Mouse (Mus musculus) limb, embryonic 14.5 days (tissue): ENCODE measurements at regions not wholly inside any gene's neighbourhood (a gene's known extent, or its start where the extent isn't known, plus 50 kb on each side); places are given as distances from the start of the nearest gene placed in this dataset.

Experiments used
- ATAC-seq: fragments of 200-750 bp; cut with Nextera tagmentation; 2 replicates; pipeline ENCODE4 v1.8.0; 2017; ENCODE audit warnings: low read depth, moderate number of reproducible peaks, moderate TSS enrichment; ENCODE audit not compliant: low FRiP score
- DNase-seq: peaks from one replicate; pipeline ENCODE4 v3.0.0-alpha.2; 2015; ENCODE audit warnings: low spot score
- H3K27ac ChIP-seq: fragments of 300-500 bp; sonication (generic); replicated peaks from 2 replicates; pipeline ENCODE4 v1.5.1; 2014; ENCODE audit warnings: low read depth, mild to moderate bottlenecking, low read length, moderate library complexity, mixed read lengths
- H3K27me3 ChIP-seq: fragments of 300-500 bp; sonication (generic); 2 replicates; pipeline ENCODE4 v1.6.1; 2014; ENCODE audit warnings: low read length, mixed read lengths; ENCODE audit not compliant: control insufficient read depth, insufficient read depth
- H3K36me3 ChIP-seq: fragments of 300-500 bp; sonication (generic); 2 replicates; pipeline ENCODE4 v1.6.1; 2014; ENCODE audit warnings: mild to moderate bottlenecking, low read length, moderate library complexity, mixed read lengths; ENCODE audit not compliant: control insufficient read depth, insufficient read depth
- H3K4me1 ChIP-seq: fragments of 300-500 bp; sonication (generic); 2 replicates; pipeline ENCODE4 v1.6.1; 2014; ENCODE audit warnings: antibody characterized with exemption, low read length, mixed read lengths; ENCODE audit not compliant: control insufficient read depth, insufficient read depth
- H3K4me2 ChIP-seq: fragments of 300-500 bp; sonication (generic); replicated peaks from 2 replicates; pipeline ENCODE4 v1.6.1; 2014; ENCODE audit warnings: low read depth, mild to moderate bottlenecking, low read length, moderate library complexity; ENCODE audit not compliant: severe bottlenecking
- H3K4me3 ChIP-seq: fragments of 300-500 bp; sonication (generic); replicated peaks from 2 replicates; pipeline ENCODE4 v1.5.1; 2014; ENCODE audit warnings: low read length
- H3K9ac ChIP-seq: fragments of 300-500 bp; sonication (generic); 2 replicates; pipeline ENCODE4 v1.6.1; 2014; ENCODE audit warnings: mild to moderate bottlenecking, low read depth, low read length, moderate library complexity; ENCODE audit not compliant: severe bottlenecking
- H3K9me3 ChIP-seq: fragments of 300-500 bp; sonication (generic); 2 replicates; pipeline ENCODE4 v1.6.1; 2016; ENCODE audit warnings: low read length; ENCODE audit not compliant: control insufficient read depth
- POLR2A ChIP-seq: fragments of 200-500 bp; IDR thresholded peaks from 2 replicates; pipeline ENCODE4 v1.8.0; 2012; ENCODE audit warnings: inconsistent platforms, mild to moderate bottlenecking, moderate library complexity, borderline replicate concordance; ENCODE audit not compliant: insufficient read depth, insufficient read length; ENCODE audit errors: extremely low read depth
- WGBS: fragments of 180-500 bp; shearing (Covaris S2); extraction: QIAGEN DNeasy Blood & Tissue Kit; methylation state at CpG from one replicate; pipeline ENCODE4 v1.1.7; 2014; 5-methylcytosine and 5-hydroxymethylcytosine counted together

DNA sequence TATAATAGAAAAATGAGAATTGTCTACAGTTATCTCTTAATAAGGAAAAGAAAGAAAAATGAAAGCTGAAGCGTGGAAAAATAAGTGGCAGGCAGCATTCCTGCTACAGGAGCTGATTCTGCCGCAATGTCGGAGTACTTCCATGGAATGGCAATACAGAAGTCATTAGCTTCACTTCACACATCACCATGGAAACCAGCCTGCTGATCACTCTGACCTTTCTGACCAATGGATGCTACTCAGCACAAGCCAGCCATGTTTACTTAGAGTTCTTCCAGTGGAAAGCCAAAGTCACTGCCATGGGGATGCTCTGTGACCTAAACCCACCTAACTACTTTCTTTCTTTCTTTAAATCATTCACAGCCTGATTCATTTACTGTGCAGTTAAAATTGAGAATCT, 71.6 kb upstream of the Slc35b3 start:
- Histone ChIP-seq H3K9me3 (no peaks in the 10 kb centered on the region), H3K4me2 (no peak overlapping the region), H3K27me3 (no peaks in the 10 kb centered on the region), H3K4me1 (no peaks in the 10 kb centered on the region), H3K9ac (no peak overlapping the region), H3K4me3 (no peak overlapping the region), H3K27ac (no peak overlapping the region), H3K36me3 (no peaks in the 10 kb centered on the region)
- WGBS = 68% methylated on average over 3 of the region's 3 CpGs
- DNase-seq (no peak), ATAC-seq (no peak)
- TF ChIP-seq POLR2A = no peak

DNA sequence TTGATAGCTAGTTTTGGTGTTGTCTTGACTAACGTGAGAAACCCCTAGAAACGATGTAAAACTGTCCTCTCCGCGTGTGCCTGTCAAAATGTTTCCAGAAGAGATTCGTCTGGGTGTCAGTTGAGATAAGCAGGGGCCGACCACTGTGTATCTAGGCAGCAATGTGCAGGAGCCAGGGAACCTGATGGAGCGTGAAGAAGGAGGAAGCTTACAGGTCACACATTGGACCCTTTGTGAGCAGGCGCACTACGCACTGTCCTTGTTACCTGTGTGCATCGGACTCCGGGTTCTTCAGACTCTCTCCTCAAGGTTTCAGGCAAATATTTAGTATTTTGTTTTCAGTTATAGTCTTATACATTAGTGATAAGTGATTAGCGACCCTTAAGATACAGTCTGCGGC, 59.5 kb upstream of the Slc35b3 start:
- 89% methylated on average over 13 of the region's 13 CpGs for WGBS
- H3K9ac ChIP-seq = no peak overlapping the region
- H3K36me3 ChIP-seq = no peaks in the 10 kb centered on the region
- no peak for ATAC-seq
- H3K4me1 ChIP-seq = no peaks in the 10 kb centered on the region
- no peaks in the 10 kb centered on the region for H3K9me3 ChIP-seq
- no peak overlapping the region for H3K4me3 ChIP-seq
- no peak overlapping the region for H3K27ac ChIP-seq
- DNase-seq = no peak
- no peak overlapping the region for H3K4me2 ChIP-seq
- H3K27me3 ChIP-seq = no peaks in the 10 kb centered on the region
- no peak for TF ChIP-seq POLR2A

DNA sequence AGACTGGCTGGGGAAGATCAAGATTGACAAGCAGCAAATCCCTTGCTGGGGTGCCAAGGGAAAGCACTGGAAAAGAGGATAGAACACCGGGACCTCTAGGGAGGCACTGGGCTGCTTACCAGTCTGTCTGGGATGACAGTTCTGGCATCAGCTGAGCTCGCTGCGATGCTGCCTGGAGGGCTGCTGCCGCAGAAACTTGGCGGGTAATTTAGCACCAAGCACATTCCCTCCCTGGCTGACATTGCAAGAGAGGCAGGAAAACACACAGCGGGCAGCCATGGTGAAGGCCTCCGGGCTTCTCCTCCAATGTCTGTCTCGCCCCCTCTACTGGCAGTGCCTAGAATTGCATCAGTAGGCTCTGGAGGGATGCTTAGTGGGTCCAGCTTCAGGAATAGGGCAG, 51.0 kb upstream of the Slc35b3 start:
- Histone ChIP-seq H3K27ac (no peak overlapping the region), H3K4me3 (no peak overlapping the region; the same call in 1 of the 2 replicates), H3K36me3 (no peaks in the 10 kb centered on the region), H3K4me2 (peak overlapping the region; percentile 37; the same call in 1 of the 2 replicates), H3K4me1 (peaks cover 4% of the 10 kb centered on the region), H3K27me3 (no peaks in the 10 kb centered on the region), H3K9ac (no peak overlapping the region), H3K9me3 (no peaks in the 10 kb centered on the region)
- WGBS = 5% methylated on average over 8 of the region's 8 CpGs
- ATAC-seq (peak; percentile 55; the same call in 1 of the 2 replicates), DNase-seq (peak; percentile 75)
- TF ChIP-seq POLR2A = no peak
